Mouse (Mus musculus) Patski (cell line): ENCODE measurements at regions not wholly inside any gene's neighbourhood (a gene's known extent, or its start where the extent isn't known, plus 50 kb on each side); places are given as distances from the start of the nearest gene placed in this dataset.

Experiments
- ATAC-seq: fragments of 100-300 bp; one replicate; pipeline ENCODE4 v1.8.0; 2021
- CTCF ChIA-PET: fragments of 350-600 bp; sonication (Branson Sonifier 250); formaldehyde crosslinking; loops from one replicate; lab custom pipeline; 2022; ENCODE audit warnings: inconsistent platforms; lab: Charles Lee
- POLR2A ChIA-PET: fragments of 350-600 bp; sonication (Branson Sonifier 250); formaldehyde crosslinking; loops from one replicate; lab custom pipeline; 2022; ENCODE audit warnings: antibody characterized with exemption, inconsistent platforms; lab: Charles Lee
- DNase-seq: peaks from one replicate; pipeline ENCODE4 v3.0.0-alpha.2; 2011; ENCODE audit warnings: low read depth, low spot score
- H3K27me3 ChIP-seq: fragments of 371-371 bp; one replicate; pipeline ENCODE4 v1.5.1; 2021
- CTCF ChIP-seq: fragments of 100-300 bp; IDR thresholded peaks from one replicate; pipeline ENCODE4 v1.5.1; 2021
- in situ Hi-C: fragments of 300-500 bp; cut with MboI; formaldehyde crosslinking; loops from 3 replicates; pipeline ENCODE4 v1.11.1; 2018; ENCODE audit warnings: low pct_unique_long_range_greater_than_20kb, mixed read lengths

DNA sequence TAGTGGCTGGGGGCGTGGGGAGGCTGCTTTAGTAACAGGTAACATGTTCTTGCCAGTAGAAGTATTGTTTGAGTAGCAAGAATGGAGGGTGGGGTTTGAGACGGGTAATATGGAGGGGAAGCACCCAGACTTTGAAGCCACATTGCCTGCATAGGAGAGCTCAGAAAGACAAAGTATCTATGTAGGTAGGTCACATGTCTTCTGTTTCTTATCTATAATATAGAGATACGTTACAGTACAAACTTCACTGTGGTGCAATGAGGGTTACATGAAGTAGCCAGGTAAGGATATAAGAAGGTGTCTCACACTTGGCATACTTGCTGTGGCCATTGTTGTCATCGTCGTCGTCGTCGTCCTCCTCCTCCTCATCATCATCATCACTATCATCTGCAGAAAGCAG lies 77.6 kb upstream of the Slco3a1 start:
- CTCF ChIA-PET: interaction anchor here (0.9 to 1.5 kb wide), 2 partner anchors 10 to 12 kb away, joined by 3 read pairs; no protein-coding TSS in a partner anchor
- ATAC-seq (no peak), DNase-seq (no peak)
- TF ChIP-seq CTCF: no peak
- H3K27me3 ChIP-seq: no peaks in the 10 kb centered on the region
- POLR2A ChIA-PET: no interaction called here
- in situ Hi-C loops: no loop called here

GRCm38 (mm10) chr7:74628799-74629468 lies 74.4 kb upstream of the Slco3a1 start:
- ATAC-seq (peak; percentile 97), DNase-seq (peak; percentile 31)
- TF ChIP-seq CTCF: no peak
- in situ Hi-C loops: no loop called here
- CTCF ChIA-PET: interaction anchor here (0.9 to 1.6 kb wide), 4 partner anchors 11 to 70 kb away, joined by 3 to 4 read pairs (median 4); no protein-coding TSS in a partner anchor
- POLR2A ChIA-PET: interaction anchor here (0.7 kb wide), 2 partner anchors 21 to 74 kb away, joined by 3 to 4 read pairs; no protein-coding TSS in a partner anchor
- H3K27me3 ChIP-seq: no peaks in the 10 kb centered on the region
